Mouse (Mus musculus): ENCODE results near the gene Kdm4b. TPM values are rescaled to one million over a fixed set of nuclear protein-coding genes. Genes with fewer than 3 reads are reported as not detected.

The Kdm4b gene
- total and polyA plus RNA-seq, 3 experiments, result 9.1 to 27.5 TPM; not detected in 1

DNA sequence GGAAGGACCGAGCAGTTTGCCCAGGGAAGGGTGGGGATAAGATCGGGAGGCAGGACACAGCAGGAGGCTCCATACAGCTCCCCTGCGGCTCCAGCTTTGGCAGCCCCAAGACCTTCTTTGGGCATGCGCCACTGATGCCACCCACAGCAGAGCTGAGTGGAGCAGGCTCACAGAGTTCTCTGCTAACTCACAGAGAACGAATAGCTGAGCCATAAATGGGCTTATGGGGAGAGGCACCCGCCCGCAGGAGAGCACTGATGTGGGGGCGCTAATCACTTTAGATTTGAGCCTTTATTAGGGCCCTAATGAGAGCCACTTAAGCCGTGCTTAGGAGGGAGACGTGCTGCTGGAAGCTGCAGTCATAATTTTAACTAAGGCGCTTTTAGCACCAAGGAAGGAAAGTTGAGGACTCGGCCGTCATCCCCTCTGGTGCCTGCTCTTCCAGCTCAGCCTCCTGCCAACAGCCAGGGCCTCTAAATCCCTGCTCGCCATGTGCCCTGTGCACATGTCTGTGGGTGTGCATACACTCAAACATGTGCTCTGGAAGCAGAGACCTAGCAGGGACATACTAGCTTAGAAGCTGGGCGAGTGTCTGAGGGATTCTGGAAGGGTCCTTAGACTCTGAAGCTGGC is 45.3 kb downstream of the Kdm4b start:
- no peak for DNase-seq (ENCODE audit: low read depth, low spot score)
- H3K4me1 ChIP-seq (ENCODE audit: control insufficient read depth in 1 of 2, insufficient read depth in 2 of 2, low read length in 2 of 2), result no peaks in the 10 kb centered on the region

GRCm38 (mm10) chr17:56372109-56372508 is 46.2 kb downstream of the Kdm4b start:
- no peaks in the 10 kb centered on the region for H3K4me1 ChIP-seq (ENCODE audit: control insufficient read depth in 1 of 2, insufficient read depth in 2 of 2, low read length in 2 of 2)
- no peaks in the 10 kb centered on the region for H3K27me3 ChIP-seq (ENCODE audit: control insufficient read depth in 1 of 2, insufficient read depth in 2 of 2, low read length in 2 of 2)
- no peaks in the 10 kb centered on the region for H3K79me2 ChIP-seq (ENCODE audit: control insufficient read depth, insufficient read depth, low read length, poor library complexity)
- TF ChIP-seq ELF1 (IDR thresholded peaks at IDR 0.05; ENCODE audit: low read depth, low read length), result no peak
- TF ChIP-seq USF2 (IDR thresholded peaks at IDR 0.05; ENCODE audit: borderline replicate concordance in 1 of 2, insufficient read depth in 1 of 2, low read depth in 1 of 2, low read length in 2 of 2), result no peak
- TF ChIP-seq TAL1 (IDR thresholded peaks at IDR 0.05; ENCODE audit: low read length), result no peak
- peak in 1 of 3 experiments; percentile 10; a peak in 1 of 6 replicates for TF ChIP-seq CTCF (IDR thresholded peaks at IDR 0.05 in 2 of 3, conservative IDR thresholded peaks at IDR 0.05 in 1 of 3; ENCODE audit: control insufficient read depth in 1 of 3, insufficient read depth in 1 of 3, low read depth in 2 of 3, low read length in 3 of 3, poor library complexity in 1 of 3, severe bottlenecking in 1 of 3)
- no peak overlapping the region for H3K27ac ChIP-seq (ENCODE audit: control insufficient read depth, low read depth, low read length)
- H3K9ac ChIP-seq (ENCODE audit: control insufficient read depth, low read depth, low read length, poor library complexity, severe bottlenecking), result no peak overlapping the region
- H3K9me3 ChIP-seq (replicated peaks; ENCODE audit: insufficient read depth, low read length), result no peaks in the 10 kb centered on the region
- H3K4me3 ChIP-seq (ENCODE audit: control insufficient read depth in 1 of 2, insufficient read depth in 1 of 2, low read depth in 2 of 2, low read length in 2 of 2), result no peak overlapping the region
- H3K36me3 ChIP-seq (ENCODE audit: control insufficient read depth in 1 of 2, insufficient read depth in 2 of 2, low read length in 2 of 2), result no peaks in the 10 kb centered on the region
- DNase-seq (ENCODE audit: low read depth, low spot score), result no peak

More for the DNA sequence above, 45.3 kb downstream of the Kdm4b start:
- Histone ChIP-seq H3K27ac (ENCODE audit: control insufficient read depth, low read depth, low read length) (no peak overlapping the region), H3K9ac (ENCODE audit: control insufficient read depth, low read depth, low read length, poor library complexity, severe bottlenecking) (no peak overlapping the region), H3K4me3 (ENCODE audit: control insufficient read depth in 1 of 2, insufficient read depth in 1 of 2, low read depth in 2 of 2, low read length in 2 of 2) (no peak overlapping the region), H3K79me2 (ENCODE audit: control insufficient read depth, insufficient read depth, low read length, poor library complexity) (no peaks in the 10 kb centered on the region), H3K36me3 (ENCODE audit: control insufficient read depth in 1 of 2, insufficient read depth in 2 of 2, low read length in 2 of 2) (no peaks in the 10 kb centered on the region), H3K9me3 (replicated peaks; ENCODE audit: insufficient read depth, low read length) (no peaks in the 10 kb centered on the region), H3K27me3 (ENCODE audit: control insufficient read depth in 1 of 2, insufficient read depth in 2 of 2, low read length in 2 of 2) (no peaks in the 10 kb centered on the region)
- no peak for TF ChIP-seq ZC3H11A (IDR thresholded peaks at IDR 0.05; ENCODE audit: low read depth, low read length)
- no peak for TF ChIP-seq SMC3 (IDR thresholded peaks at IDR 0.05; ENCODE audit: low read depth, low read length)
- no peak for TF ChIP-seq ZKSCAN1 (IDR thresholded peaks at IDR 0.05; ENCODE audit: low read depth, low read length)
- no peak for TF ChIP-seq JUND (IDR thresholded peaks at IDR 0.05; ENCODE audit: low read depth, low read length)
- TF ChIP-seq NELFE (IDR thresholded peaks at IDR 0.05; ENCODE audit: low read depth, low read length), result no peak
- TF ChIP-seq CHD2 (IDR thresholded peaks at IDR 0.05; ENCODE audit: low read length), result no peak
- TF ChIP-seq TAL1 (IDR thresholded peaks at IDR 0.05; ENCODE audit: low read length), result no peak
- no peak for TF ChIP-seq MAFK (IDR thresholded peaks at IDR 0.05; ENCODE audit: borderline replicate concordance, low read depth, low read length)
- no peak for TF ChIP-seq POLR2AphosphoS5 (IDR thresholded peaks at IDR 0.05; ENCODE audit: borderline replicate concordance, low read depth, low read length)
- no peak for TF ChIP-seq MXI1 (IDR thresholded peaks at IDR 0.05; ENCODE audit: low read depth, low read length)
- TF ChIP-seq POLR2A (IDR thresholded peaks at IDR 0.05; ENCODE audit: control insufficient read depth in 1 of 2, insufficient read depth in 1 of 2, low read depth in 1 of 2, low read length in 2 of 2, poor library complexity in 1 of 2), result no peak
- TF ChIP-seq USF1 (IDR thresholded peaks at IDR 0.05; ENCODE audit: low read depth, low read length), result no peak
- TF ChIP-seq SIN3A (IDR thresholded peaks at IDR 0.05; ENCODE audit: low read length), result no peak

All from MEL (cell line).